Mouse (Mus musculus) bone marrow, adult 2 months (tissue): ENCODE data around the gene 0610037L13Rik. TPM values are rescaled to one million over a fixed set of nuclear protein-coding genes. Genes with fewer than 3 reads are reported as not detected.

Experiments
- H3K27ac ChIP-seq: fragments of 200-500 bp; 2 replicates; pipeline ENCODE4 v1.5.1; 2012; ENCODE audit warnings: low read depth, mild to moderate bottlenecking, control low read depth, inconsistent platforms, low read length; ENCODE audit not compliant: control insufficient read depth, poor library complexity, insufficient read depth
- H3K4me1 ChIP-seq: fragments of 200-500 bp; 2 replicates; pipeline ENCODE4 v1.6.1; 2011; ENCODE audit warnings: low read length; ENCODE audit not compliant: control insufficient read depth, insufficient read depth
- H3K4me3 ChIP-seq: fragments of 200-500 bp; replicated peaks from 2 replicates; pipeline ENCODE3; 2011; ENCODE audit warnings: mild to moderate bottlenecking, low read depth, low read length, control low read depth; ENCODE audit not compliant: control insufficient read depth
- CTCF ChIP-seq: fragments of 200-500 bp; IDR thresholded peaks from 2 replicates; pipeline ENCODE4 v1.5.1; 2011; ENCODE audit warnings: low read length, control low read depth; ENCODE audit not compliant: control insufficient read depth, insufficient read depth
- POLR2A ChIP-seq: fragments of 200-500 bp; IDR thresholded peaks from 2 replicates; pipeline ENCODE4 v1.6.1; 2011; ENCODE audit warnings: low read depth, mild to moderate bottlenecking, control low read depth, low read length, borderline replicate concordance; ENCODE audit not compliant: control insufficient read depth
- WGBS: fragments of 180-500 bp; shearing (Covaris S2); methylation state at CpG from one replicate; pipeline ENCODE4 v1.1.7; 2018; 5-methylcytosine and 5-hydroxymethylcytosine counted together
- polyA plus RNA-seq: library from polyadenylated mRNA; stranded (reverse); fragments of >200 nt; gene quantifications from 2 replicates; pipeline ENCODE4 v1.2.4, GENCODE M21; 2011; ENCODE audit warnings: low replicate concordance; ENCODE audit not compliant: missing spikeins, insufficient read depth, insufficient read length

The 0610037L13Rik gene
- polyA plus RNA-seq, 1 experiment, result 77.3 TPM

GRCm38 (mm10) chr4:107856958-107857686 lies 32.5 kb upstream of the 0610037L13Rik start:
- TF ChIP-seq POLR2A, result no peak
- TF ChIP-seq CTCF, result no peak
- no peaks in the 10 kb centered on the region for H3K4me1 ChIP-seq
- WGBS, result 84% methylated on average over 11 of the region's 11 CpGs
- H3K4me3 ChIP-seq, result no peak overlapping the region
- no peak overlapping the region for H3K27ac ChIP-seq

- WGBS, result 86% methylated on average over 7 of the region's 7 CpGs
- Histone ChIP-seq H3K4me3 (no peak overlapping the region), H3K4me1 (no peaks in the 10 kb centered on the region), H3K27ac (no peak overlapping the region)
- TF ChIP-seq CTCF (no peak), POLR2A (no peak)
Measured at GRCm38 (mm10) chr4:107858995-107859394, 30.6 kb upstream of the 0610037L13Rik start.

- TF ChIP-seq POLR2A, result no peak
- 84% methylated on average over 4 of the region's 4 CpGs for WGBS
- no peak overlapping the region for H3K4me3 ChIP-seq
- H3K27ac ChIP-seq, result no peak overlapping the region
- H3K4me1 ChIP-seq, result no peaks in the 10 kb centered on the region
Measured at GRCm38 (mm10) chr4:107864866-107865265, 24.7 kb upstream of the 0610037L13Rik start.

- 1% methylated on average over 48 of the region's 48 CpGs for WGBS
- TF ChIP-seq POLR2A, result peak; percentile 66
- TF ChIP-seq CTCF, result no peak
- H3K4me3 ChIP-seq, result peak within 1 kb of the TSS; percentile 78
- peaks cover 1% of the 10 kb centered on the region; the same call in 1 of the 2 replicates for H3K4me1 ChIP-seq
- H3K27ac ChIP-seq, result peak within 1 kb of the TSS; percentile 35
Measured at GRCm38 (mm10) chr4:107879254-107880050, 10.2 kb upstream of the 0610037L13Rik start, which contains the start of gene Magoh. Gene Magoh (plus strand): TSS chr4:107879755.

GRCm38 (mm10) chr4:107881631-107882030 lies 8.0 kb upstream of the 0610037L13Rik start:
- Histone ChIP-seq H3K4me1 (peaks cover 1% of the 10 kb centered on the region; the same call in 1 of the 2 replicates), H3K4me3 (no peak overlapping the region), H3K27ac (no peak overlapping the region)
- 94% methylated on average over 1 of the region's 1 CpGs for WGBS
- TF ChIP-seq CTCF (no peak), POLR2A (no peak)

- H3K27ac ChIP-seq, result no peak overlapping the region
- 88% methylated on average over 7 of the region's 7 CpGs for WGBS
- H3K4me3 ChIP-seq, result no peak overlapping the region
- TF ChIP-seq POLR2A, result no peak
- peaks cover 2% of the 10 kb centered on the region for H3K4me1 ChIP-seq
Measured at GRCm38 (mm10) chr4:107886371-107886770, 3.2 kb upstream of the 0610037L13Rik start.

- peak overlapping the region; percentile 75 for H3K27ac ChIP-seq
- TF ChIP-seq POLR2A (no peak), CTCF (no peak)
- H3K4me3 ChIP-seq, result peak overlapping the region; percentile 80
- H3K4me1 ChIP-seq, result peaks cover 4% of the 10 kb centered on the region
- under 1% methylated on average over 12 of the region's 12 CpGs for WGBS
Measured at GRCm38 (mm10) chr4:107889385-107889730, 255 bp upstream of the 0610037L13Rik start.

- WGBS, result 74% methylated on average over 2 of the region's 2 CpGs
- peaks cover 4% of the 10 kb centered on the region for H3K4me1 ChIP-seq
- no peak overlapping the region for H3K4me3 ChIP-seq
- no peak overlapping the region for H3K27ac ChIP-seq
- peak; percentile 19; the same call in 1 of the 2 replicates for TF ChIP-seq CTCF
- no peak for TF ChIP-seq POLR2A
Measured at GRCm38 (mm10) chr4:107892663-107893062, 3.0 kb downstream of the 0610037L13Rik start.
